Mouse (Mus musculus): ENCODE results near the gene Shc1. TPM values are rescaled to one million over a fixed set of nuclear protein-coding genes. Genes with fewer than 3 reads are reported as not detected.

Shc1 gene
- polyA plus RNA-seq, 1 experiment from 2014 or later, result 68.7 TPM

DNA sequence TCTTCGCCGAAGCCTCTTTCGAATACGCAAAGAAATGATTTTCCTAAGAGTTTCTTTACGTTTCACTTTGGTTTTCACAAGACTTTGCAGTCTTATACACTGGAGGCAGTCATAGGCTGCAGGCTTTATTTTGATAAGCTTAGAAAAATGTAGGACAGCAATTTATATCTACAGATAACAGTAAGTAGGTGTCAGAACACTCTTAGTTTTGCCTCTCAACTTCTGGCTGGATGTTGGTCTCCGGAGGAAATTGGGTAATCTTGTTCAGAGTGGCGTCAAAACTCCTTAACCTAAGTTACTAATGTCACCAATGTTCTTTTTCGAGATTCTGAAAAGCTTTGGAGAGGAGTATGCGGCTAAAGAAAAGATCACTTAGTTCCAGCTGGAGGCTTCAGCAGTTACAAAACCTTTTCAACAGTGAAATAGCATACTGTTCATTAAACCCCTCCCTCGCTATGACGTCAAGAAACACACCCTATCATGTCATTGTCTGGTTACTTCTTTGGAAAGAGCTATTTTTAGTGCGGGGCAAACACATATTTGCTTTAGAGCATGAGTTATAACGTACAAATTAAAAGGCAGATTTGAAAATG lies 40.2 kb downstream of the Shc1 start:
- ATAC-seq (ENCODE audit: insufficient number of reproducible peaks, insufficient read depth, low FRiP score, low read depth), result 0 out of 2 replicates have a peak, but pooled peaks have one; percentile 50
- WGBS, result 43% methylated on average over 13 of the region's 13 CpGs
- Histone ChIP-seq H3K36me3 (ENCODE audit: control insufficient read depth, insufficient read depth, low read length) (peaks cover 3% of the 10 kb centered on the region; the same call in 1 of the 2 replicates), H3K27ac (ENCODE audit: low read length) (no peak overlapping the region; the same call in 1 of the 2 replicates), H3K9me3 (ENCODE audit: control insufficient read depth, low read depth, low read length) (no peaks in the 10 kb centered on the region), H3K4me1 (ENCODE audit: control insufficient read depth, insufficient read depth, low read length) (no peaks in the 10 kb centered on the region), H3K27me3 (ENCODE audit: control insufficient read depth, insufficient read depth, low read length) (no peaks in the 10 kb centered on the region), H3K4me2 (replicated peaks; ENCODE audit: low read depth, low read length) (peak overlapping the region; percentile 79), H3K4me3 (ENCODE audit: low read depth, low read length) (peak overlapping the region; percentile 70), H3K9ac (replicated peaks; ENCODE audit: low read depth, low read length) (no peak overlapping the region)

DNA sequence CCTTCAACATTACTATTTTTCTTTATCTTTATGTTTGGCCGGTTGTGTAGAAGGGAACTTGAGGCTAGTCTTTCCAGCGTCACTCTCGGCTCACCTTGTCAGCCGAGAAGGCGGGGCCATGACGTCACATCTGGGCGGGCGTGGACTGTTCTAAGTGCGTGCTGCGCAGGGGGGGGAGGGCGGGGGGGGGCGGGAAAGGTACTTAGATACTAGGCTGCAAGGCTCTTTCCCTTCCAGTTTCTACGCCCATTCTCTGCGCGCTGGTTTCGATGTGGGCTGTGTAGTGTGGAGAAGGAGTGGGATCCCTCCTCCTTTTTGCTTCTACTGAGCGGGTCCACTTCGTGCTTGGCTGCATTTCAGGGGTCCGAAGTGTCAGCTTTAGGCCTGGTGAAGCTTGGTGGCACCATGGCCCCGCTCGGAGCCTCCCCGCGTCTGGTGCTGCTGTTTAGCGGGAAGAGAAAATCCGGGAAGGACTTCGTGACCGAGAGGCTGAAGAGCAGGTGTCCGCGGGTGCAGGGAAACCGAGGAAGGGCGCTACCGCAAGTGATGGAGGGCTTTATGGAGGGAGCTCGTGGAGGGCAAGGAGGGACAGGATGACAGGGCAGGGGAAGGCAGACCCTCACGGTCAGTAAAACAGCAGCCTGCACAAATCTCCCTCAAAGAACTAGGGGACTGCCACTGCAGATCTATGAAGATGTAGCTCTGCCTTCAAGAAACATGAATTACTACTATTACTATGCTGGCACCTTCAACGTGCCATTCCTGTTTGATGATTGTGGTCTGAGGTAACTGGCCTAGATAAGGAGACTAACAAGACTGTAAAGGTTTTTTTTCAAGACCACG lies 40.9 kb downstream of the Shc1 start:
- Histone ChIP-seq H3K9me3 (ENCODE audit: control insufficient read depth, low read depth, low read length) (no peaks in the 10 kb centered on the region), H3K36me3 (ENCODE audit: control insufficient read depth, insufficient read depth, low read length) (peaks cover 3% of the 10 kb centered on the region; the same call in 1 of the 2 replicates), H3K27ac (ENCODE audit: low read length) (peak overlapping the region; percentile 82), H3K4me1 (ENCODE audit: control insufficient read depth, insufficient read depth, low read length) (no peaks in the 10 kb centered on the region), H3K4me3 (ENCODE audit: low read depth, low read length) (peak overlapping the region; percentile 70), H3K27me3 (ENCODE audit: control insufficient read depth, insufficient read depth, low read length) (no peaks in the 10 kb centered on the region), H3K9ac (replicated peaks; ENCODE audit: low read depth, low read length) (peak overlapping the region; percentile 64), H3K4me2 (replicated peaks; ENCODE audit: low read depth, low read length) (peak overlapping the region; percentile 79)
- WGBS, result 1% methylated on average over 35 of the region's 36 CpGs
- ATAC-seq (ENCODE audit: insufficient number of reproducible peaks, insufficient read depth, low FRiP score, low read depth), result peak; percentile 88

DNA sequence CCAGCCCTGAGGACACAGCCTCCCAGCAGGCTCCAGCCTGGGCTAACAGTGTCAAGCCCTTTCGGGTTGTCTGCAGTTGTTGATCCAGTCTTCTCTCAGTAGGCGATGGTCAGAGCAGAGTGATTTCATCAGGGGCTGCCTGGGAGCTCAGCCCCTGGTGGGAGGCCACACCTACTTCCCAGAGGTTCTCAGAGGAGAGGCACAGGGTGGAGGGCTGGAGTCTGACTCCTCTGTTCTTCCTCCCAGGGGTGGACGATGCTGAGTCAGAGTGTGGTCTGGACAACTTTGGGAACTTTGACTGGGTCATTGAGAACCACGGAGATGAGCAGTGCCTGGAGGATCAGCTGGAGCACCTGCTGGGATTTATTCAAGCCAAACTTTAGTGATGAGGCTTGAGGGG lies 50.0 kb downstream of the Shc1 start:
- H3K27ac ChIP-seq (ENCODE audit: low read length), result no peak overlapping the region
- WGBS, result 60% methylated on average over 4 of the region's 4 CpGs
- no peak overlapping the region for H3K4me2 ChIP-seq (replicated peaks; ENCODE audit: low read depth, low read length)
- H3K4me1 ChIP-seq (ENCODE audit: control insufficient read depth, insufficient read depth, low read length), result no peaks in the 10 kb centered on the region
- H3K9ac ChIP-seq (replicated peaks; ENCODE audit: low read depth, low read length), result no peak overlapping the region
- ATAC-seq (ENCODE audit: insufficient number of reproducible peaks, insufficient read depth, low FRiP score, low read depth), result no peak
- H3K4me3 ChIP-seq (ENCODE audit: low read depth, low read length), result no peak overlapping the region
- no peaks in the 10 kb centered on the region for H3K27me3 ChIP-seq (ENCODE audit: control insufficient read depth, insufficient read depth, low read length)
- H3K36me3 ChIP-seq (ENCODE audit: control insufficient read depth, insufficient read depth, low read length), result peaks cover 3% of the 10 kb centered on the region; the same call in 1 of the 2 replicates
- H3K9me3 ChIP-seq (ENCODE audit: control insufficient read depth, low read depth, low read length), result no peaks in the 10 kb centered on the region

DNA sequence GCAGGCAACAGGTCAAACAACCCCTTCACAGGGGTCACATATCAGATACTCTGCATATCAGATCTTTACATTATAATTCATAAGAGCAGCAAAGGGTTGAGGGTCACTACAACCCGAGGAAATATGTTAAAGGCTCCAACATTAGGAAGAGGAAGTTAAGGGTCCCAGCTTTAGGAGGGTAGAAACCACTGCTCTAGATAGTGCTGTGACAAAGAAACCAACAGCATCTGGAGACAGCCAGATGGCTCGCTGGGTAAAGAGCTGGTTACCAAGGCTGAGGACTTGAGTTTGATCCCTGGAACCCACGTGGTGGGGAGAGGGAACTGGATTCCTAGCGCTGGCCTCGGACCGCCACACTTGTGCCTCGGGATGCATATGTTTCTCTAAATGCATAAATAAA lies 54.0 kb downstream of the Shc1 start:
- H3K4me3 ChIP-seq (ENCODE audit: low read depth, low read length), result no peak overlapping the region
- 0 out of 2 replicates have a peak, but pooled peaks cover 3% of the 10 kb centered on the region for H3K36me3 ChIP-seq (ENCODE audit: control insufficient read depth, insufficient read depth, low read length)
- ATAC-seq (ENCODE audit: insufficient number of reproducible peaks, insufficient read depth, low FRiP score, low read depth), result no peak
- no peaks in the 10 kb centered on the region for H3K27me3 ChIP-seq (ENCODE audit: control insufficient read depth, insufficient read depth, low read length)
- H3K4me1 ChIP-seq (ENCODE audit: control insufficient read depth, insufficient read depth, low read length), result no peaks in the 10 kb centered on the region
- H3K4me2 ChIP-seq (replicated peaks; ENCODE audit: low read depth, low read length), result no peak overlapping the region
- H3K9me3 ChIP-seq (ENCODE audit: control insufficient read depth, low read depth, low read length), result no peaks in the 10 kb centered on the region
- H3K9ac ChIP-seq (replicated peaks; ENCODE audit: low read depth, low read length), result no peak overlapping the region
- WGBS, result 77% methylated on average over 7 of the region's 7 CpGs
- H3K27ac ChIP-seq (ENCODE audit: low read length), result no peak overlapping the region

DNA sequence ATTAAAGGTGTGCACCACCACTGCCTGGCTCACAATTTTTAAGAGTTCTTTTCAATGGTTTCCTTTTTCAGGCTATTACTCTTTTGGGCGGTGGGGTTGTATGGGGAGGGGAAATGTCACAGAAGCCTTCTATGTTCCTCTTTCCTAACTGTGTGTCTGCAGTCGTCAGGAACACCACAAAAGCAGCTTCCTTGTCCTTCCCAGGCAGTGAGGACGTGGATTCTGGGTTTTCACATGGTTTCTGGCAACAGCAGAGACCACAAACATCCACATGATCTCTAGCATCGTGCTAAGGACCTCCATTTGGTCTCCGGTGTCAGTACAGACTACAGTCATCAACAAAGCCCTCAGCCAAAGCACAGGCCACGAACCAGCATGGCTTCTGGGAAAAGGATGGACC lies 55.6 kb downstream of the Shc1 start:
- H3K27me3 ChIP-seq (ENCODE audit: control insufficient read depth, insufficient read depth, low read length), result no peaks in the 10 kb centered on the region
- H3K9me3 ChIP-seq (ENCODE audit: control insufficient read depth, low read depth, low read length), result no peaks in the 10 kb centered on the region
- no peak overlapping the region for H3K27ac ChIP-seq (ENCODE audit: low read length)
- H3K4me3 ChIP-seq (ENCODE audit: low read depth, low read length), result no peak overlapping the region
- H3K36me3 ChIP-seq (ENCODE audit: control insufficient read depth, insufficient read depth, low read length), result no peaks in the 10 kb centered on the region
- no peak overlapping the region for H3K9ac ChIP-seq (replicated peaks; ENCODE audit: low read depth, low read length)
- no peaks in the 10 kb centered on the region for H3K4me1 ChIP-seq (ENCODE audit: control insufficient read depth, insufficient read depth, low read length)
- 74% methylated on average over 6 of the region's 6 CpGs for WGBS
- H3K4me2 ChIP-seq (replicated peaks; ENCODE audit: low read depth, low read length), result no peak overlapping the region
- no peak for ATAC-seq (ENCODE audit: insufficient number of reproducible peaks, insufficient read depth, low FRiP score, low read depth)

DNA sequence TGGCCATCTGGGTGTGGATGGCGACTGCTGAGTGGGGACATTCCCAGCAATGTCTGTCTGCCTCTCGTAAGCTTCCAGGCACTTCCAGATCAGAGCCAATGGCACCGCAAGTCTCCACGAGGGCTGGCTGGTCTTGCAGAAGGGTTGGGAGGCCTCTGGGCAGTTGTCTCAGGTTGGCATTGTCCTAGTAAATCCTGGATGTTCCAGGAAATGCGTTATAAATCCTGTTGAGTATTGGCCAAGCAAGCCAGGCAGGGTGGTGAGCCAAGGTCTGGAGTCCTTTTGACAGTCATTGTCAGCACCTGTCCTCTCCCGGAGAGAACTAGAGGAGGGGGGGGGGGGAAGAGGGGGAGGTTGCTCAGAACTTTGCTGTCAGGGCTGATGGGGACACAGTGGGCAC lies 60.8 kb downstream of the Shc1 start:
- Histone ChIP-seq H3K9ac (replicated peaks; ENCODE audit: low read depth, low read length) (no peak overlapping the region), H3K4me3 (ENCODE audit: low read depth, low read length) (no peak overlapping the region), H3K27me3 (ENCODE audit: control insufficient read depth, insufficient read depth, low read length) (no peaks in the 10 kb centered on the region), H3K27ac (ENCODE audit: low read length) (no peak overlapping the region), H3K4me2 (replicated peaks; ENCODE audit: low read depth, low read length) (no peak overlapping the region), H3K36me3 (ENCODE audit: control insufficient read depth, insufficient read depth, low read length) (no peaks in the 10 kb centered on the region), H3K9me3 (ENCODE audit: control insufficient read depth, low read depth, low read length) (no peaks in the 10 kb centered on the region), H3K4me1 (ENCODE audit: control insufficient read depth, insufficient read depth, low read length) (no peaks in the 10 kb centered on the region)
- 70% methylated on average over 6 of the region's 6 CpGs for WGBS
- no peak for ATAC-seq (ENCODE audit: insufficient number of reproducible peaks, insufficient read depth, low FRiP score, low read depth)

Other genes with a start within 250 kb of the Shc1 start
- 92.9 and 95.1 TPM in 2 replicates for gene Scamp3, start 241.0 kb upstream of the Shc1 start, polyA plus RNA-seq (2014; fragmentation: Nextera tagmentation; extraction: Ambion mirVana)
- 28.3 and 28.7 TPM in 2 replicates for gene Fam189b, start 235.3 kb upstream of the Shc1 start, polyA plus RNA-seq (2014; fragmentation: Nextera tagmentation; extraction: Ambion mirVana)
- gene Gba, start 215.5 kb upstream of the Shc1 start, polyA plus RNA-seq (2014; fragmentation: Nextera tagmentation; extraction: Ambion mirVana), result 37.0 and 37.4 TPM in 2 replicates
- 24.2 and 26.4 TPM in 2 replicates for gene Thbs3, start 203.3 kb upstream of the Shc1 start, polyA plus RNA-seq (2014; fragmentation: Nextera tagmentation; extraction: Ambion mirVana)
- gene Mtx1, start 191.4 kb upstream of the Shc1 start, polyA plus RNA-seq (2014; fragmentation: Nextera tagmentation; extraction: Ambion mirVana), result 182 and 196 TPM in 2 replicates
- 56.3 and 58.2 TPM in 2 replicates for gene Muc1, start 189.4 kb upstream of the Shc1 start, polyA plus RNA-seq (2014; fragmentation: Nextera tagmentation; extraction: Ambion mirVana)
- 297 and 314 TPM in 2 replicates for gene Krtcap2, start 172.5 kb upstream of the Shc1 start, polyA plus RNA-seq (2014; fragmentation: Nextera tagmentation; extraction: Ambion mirVana)
- 4.9 and 5.1 TPM in 2 replicates for gene Trim46, start 172.1 kb upstream of the Shc1 start, polyA plus RNA-seq (2014; fragmentation: Nextera tagmentation; extraction: Ambion mirVana)
- gene Dpm3, start 159.1 kb upstream of the Shc1 start, polyA plus RNA-seq (2014; fragmentation: Nextera tagmentation; extraction: Ambion mirVana), result 144 and 186 TPM in 2 replicates
- gene Slc50a1, start 147.9 kb upstream of the Shc1 start, polyA plus RNA-seq (2014; fragmentation: Nextera tagmentation; extraction: Ambion mirVana), result 86.5 TPM in 2 replicates
- gene Efna1, start 137.3 kb upstream of the Shc1 start, polyA plus RNA-seq (2014; fragmentation: Nextera tagmentation; extraction: Ambion mirVana), result 39.3 and 45.0 TPM in 2 replicates
- 10.9 and 11.6 TPM in 2 replicates for gene Efna3, start 95.5 kb upstream of the Shc1 start, polyA plus RNA-seq (2014; fragmentation: Nextera tagmentation; extraction: Ambion mirVana)
- 24.0 and 25.3 TPM in 2 replicates for gene Efna4, start 80.4 kb upstream of the Shc1 start, polyA plus RNA-seq (2014; fragmentation: Nextera tagmentation; extraction: Ambion mirVana)
- 27.9 and 28.5 TPM in 2 replicates for gene Adam15, start 68.4 kb upstream of the Shc1 start, polyA plus RNA-seq (2014; fragmentation: Nextera tagmentation; extraction: Ambion mirVana)
- 0.18 and 0.42 TPM in 2 replicates for gene Dcst2, start 56.5 kb upstream of the Shc1 start, polyA plus RNA-seq (2014; fragmentation: Nextera tagmentation; extraction: Ambion mirVana)
- gene Dcst1, start 53.2 kb upstream of the Shc1 start, polyA plus RNA-seq (2014; fragmentation: Nextera tagmentation; extraction: Ambion mirVana), result 0.11 and 0.55 TPM in 2 replicates
- gene Zbtb7b, start 23.7 kb upstream of the Shc1 start, polyA plus RNA-seq (2014; fragmentation: Nextera tagmentation; extraction: Ambion mirVana), result 4.5 and 5.7 TPM in 2 replicates
- 0.55 TPM in 1 of 2 replicates, not detected in the other for gene Lenep, start 15.7 kb upstream of the Shc1 start, polyA plus RNA-seq (2014; fragmentation: Nextera tagmentation; extraction: Ambion mirVana)
- 22.3 and 24.5 TPM in 2 replicates for gene Flad1, start 6.6 kb upstream of the Shc1 start, polyA plus RNA-seq (2014; fragmentation: Nextera tagmentation; extraction: Ambion mirVana)
- 470 and 503 TPM in 2 replicates for gene Cks1b, start 60 bp upstream of the Shc1 start, polyA plus RNA-seq (2014; fragmentation: Nextera tagmentation; extraction: Ambion mirVana)
- 39.7 and 49.2 TPM in 2 replicates for gene Pygo2, start 11.8 kb downstream of the Shc1 start, polyA plus RNA-seq (2014; fragmentation: Nextera tagmentation; extraction: Ambion mirVana)
- gene Pbxip1, start 18.3 kb downstream of the Shc1 start, polyA plus RNA-seq (2014; fragmentation: Nextera tagmentation; extraction: Ambion mirVana), result 21.7 and 25.3 TPM in 2 replicates
- gene Pmvk, start 36.1 kb downstream of the Shc1 start, polyA plus RNA-seq (2014; fragmentation: Nextera tagmentation; extraction: Ambion mirVana), result 50.4 and 50.5 TPM in 2 replicates
- gene Kcnn3, start 101.7 kb downstream of the Shc1 start, polyA plus RNA-seq (2014; fragmentation: Nextera tagmentation; extraction: Ambion mirVana), result 4.4 and 6.0 TPM in 2 replicates